Mouse (Mus musculus) spleen, adult 18-20 months (tissue): ENCODE measurements around the gene Ascc3.

Experiments used
- DNase-seq, 2 experiments: peaks; one replicate each; pipeline ENCODE4 v3.0.0; 2022; ENCODE audit warnings: mixed read lengths in 2 of 2

The Ascc3 gene

GRCm38 (mm10) chr10:50592355-50593293 lies at the start of gene Ascc3:
TSS of gene Ascc3 (plus strand) at chr10:50592669.
- DNase-seq: peak; percentile 84 to 92

DNA sequence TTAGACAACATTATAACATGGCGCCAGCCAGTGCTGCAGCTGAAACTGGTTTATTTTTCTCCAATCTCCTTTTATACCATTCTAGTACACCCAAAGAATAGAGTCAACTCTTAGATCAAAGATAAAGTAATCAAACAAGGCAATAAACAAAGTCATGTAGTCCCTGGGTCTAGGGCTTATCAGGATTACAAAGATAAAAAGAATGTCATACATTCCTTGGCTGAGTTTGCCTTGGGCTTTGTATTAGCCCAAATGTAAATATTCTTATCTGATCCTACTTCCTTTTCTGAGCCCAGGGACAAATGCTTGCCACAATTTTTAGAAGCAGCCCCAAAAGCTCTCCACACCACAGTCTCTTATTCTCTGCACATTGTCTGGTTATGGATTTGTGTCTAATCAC lies 7.7 kb upstream of the Ascc3 start:
- no peak for DNase-seq

DNA sequence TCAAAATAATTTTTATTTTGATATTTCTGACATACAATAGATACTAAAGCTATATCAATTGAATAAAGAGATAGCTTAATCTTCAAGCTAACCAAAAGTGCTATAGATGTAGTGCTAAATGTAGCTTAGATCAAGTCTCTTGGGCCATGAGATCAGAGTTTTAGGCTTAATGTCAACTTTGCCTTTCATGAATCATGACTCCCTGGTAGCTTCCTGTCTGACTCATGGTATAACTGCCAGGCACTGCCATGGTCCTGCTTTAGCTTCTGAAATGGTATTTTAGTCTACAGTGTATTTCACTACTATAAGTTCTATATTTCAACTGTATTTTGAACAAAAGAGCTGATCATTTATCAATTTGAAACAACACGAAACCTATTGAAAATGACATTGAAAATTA lies 5.9 kb upstream of the Ascc3 start:
- no peak for DNase-seq

DNA sequence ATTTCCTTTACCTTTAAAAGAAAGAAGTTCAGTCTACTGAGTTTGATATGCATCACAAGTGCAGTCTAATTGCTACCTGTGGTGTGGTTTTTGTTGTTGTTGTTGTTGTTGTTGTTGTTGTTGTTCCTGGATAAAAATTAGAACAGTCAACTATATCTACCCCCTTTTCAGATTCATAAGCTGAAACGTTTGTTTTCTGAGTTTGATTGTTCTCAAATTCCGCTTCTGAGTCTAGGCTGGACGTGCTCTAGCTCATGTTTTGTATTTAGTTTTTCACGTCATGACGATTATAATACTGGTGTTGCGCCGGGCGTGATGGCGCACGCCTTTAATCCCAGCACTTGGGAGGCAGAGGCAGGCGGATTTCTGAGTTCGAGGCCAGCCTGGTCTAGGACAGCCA lies 902 bp downstream of the Ascc3 start:
- DNase-seq: no peak

GRCm38 (mm10) chr10:50595340-50595739 lies 2.9 kb downstream of the Ascc3 start:
- no peak for DNase-seq

GRCm38 (mm10) chr10:50604919-50605318 lies 12.4 kb downstream of the Ascc3 start:
- DNase-seq: no peak

- DNase-seq: no peak
Observed at GRCm38 (mm10) chr10:50613840-50614239, 21.4 kb downstream of the Ascc3 start.

GRCm38 (mm10) chr10:50625874-50626273 lies 33.4 kb downstream of the Ascc3 start:
- no peak for DNase-seq

- DNase-seq: no peak
Observed at GRCm38 (mm10) chr10:50639607-50640006, 47.1 kb downstream of the Ascc3 start.

DNA sequence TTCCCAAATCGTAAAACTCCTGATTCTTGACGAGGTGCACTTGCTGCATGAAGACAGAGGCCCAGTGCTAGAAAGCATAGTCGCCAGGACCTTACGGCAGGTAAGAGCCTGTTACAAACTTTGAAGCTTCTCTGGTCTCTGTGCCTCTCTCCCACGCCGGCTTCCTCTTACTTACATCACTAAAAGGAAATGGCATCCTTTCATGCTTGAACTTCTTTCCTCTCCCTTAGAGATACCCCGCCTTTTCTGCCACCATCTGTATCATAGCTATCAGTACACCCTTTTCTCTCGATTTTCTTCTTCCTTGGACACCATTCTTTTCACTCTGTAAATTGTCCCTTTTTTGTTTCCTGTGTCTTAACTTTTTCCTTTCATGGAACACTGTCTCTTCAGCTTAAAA lies 58.1 kb downstream of the Ascc3 start:
- no peak for DNase-seq

DNA sequence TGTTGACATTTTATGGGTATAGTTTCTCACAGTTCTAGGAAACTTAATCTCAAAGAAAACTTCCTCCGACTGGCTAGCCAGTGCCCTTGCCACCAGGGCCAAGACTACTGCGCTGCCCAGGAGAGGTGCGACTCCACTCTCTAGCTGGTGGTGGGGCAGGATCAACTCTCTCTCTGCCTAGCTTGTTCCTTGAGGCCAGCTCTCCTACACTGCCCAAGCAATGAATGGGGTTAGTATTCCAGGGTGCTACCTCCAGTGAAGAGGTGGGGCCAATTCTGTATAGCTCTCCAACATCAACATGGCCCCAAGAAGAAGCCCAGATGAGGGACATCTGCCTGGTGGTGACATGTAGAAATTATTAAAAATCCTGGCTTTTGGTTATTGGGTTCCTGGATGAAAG lies 61.1 kb downstream of the Ascc3 start:
- no peak for DNase-seq

DNA sequence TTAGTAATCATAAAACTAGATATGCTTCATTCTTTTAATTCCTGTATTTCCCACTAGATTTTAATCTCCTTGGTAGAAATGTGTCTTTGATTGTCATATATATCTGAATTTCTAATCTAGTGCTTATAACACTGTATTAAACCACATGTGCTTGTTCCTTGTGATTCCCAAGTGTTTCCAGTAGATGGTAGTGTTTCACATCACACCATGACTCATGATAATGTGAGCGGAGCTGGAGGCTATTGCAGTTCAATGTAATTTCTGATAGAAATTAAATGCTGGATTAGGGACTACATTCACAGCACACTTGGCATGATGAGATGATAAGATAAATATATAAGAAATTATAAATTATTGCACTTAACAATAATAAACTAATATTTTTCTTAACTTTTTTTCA lies 64.9 kb downstream of the Ascc3 start:
- DNase-seq: no peak

DNA sequence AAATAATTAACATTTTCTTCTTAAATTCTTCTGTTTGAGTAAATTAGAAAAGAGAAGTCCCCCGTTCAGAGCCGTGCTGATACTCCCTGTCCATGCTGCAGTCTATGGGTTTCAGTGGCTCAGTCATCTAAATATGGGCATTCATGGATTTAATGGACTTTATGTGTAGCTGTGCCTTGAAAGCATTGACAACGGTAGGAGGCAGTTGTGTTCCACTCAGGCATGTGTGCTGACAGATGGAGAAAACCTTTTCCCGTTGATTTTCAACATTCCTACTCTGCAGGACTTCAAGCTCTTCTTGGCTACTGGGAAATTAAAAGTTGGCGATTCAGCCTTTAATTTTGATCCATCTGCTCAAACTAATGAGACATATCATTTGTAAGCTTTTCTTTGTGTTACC lies 79.0 kb downstream of the Ascc3 start:
- no peak for DNase-seq

DNA sequence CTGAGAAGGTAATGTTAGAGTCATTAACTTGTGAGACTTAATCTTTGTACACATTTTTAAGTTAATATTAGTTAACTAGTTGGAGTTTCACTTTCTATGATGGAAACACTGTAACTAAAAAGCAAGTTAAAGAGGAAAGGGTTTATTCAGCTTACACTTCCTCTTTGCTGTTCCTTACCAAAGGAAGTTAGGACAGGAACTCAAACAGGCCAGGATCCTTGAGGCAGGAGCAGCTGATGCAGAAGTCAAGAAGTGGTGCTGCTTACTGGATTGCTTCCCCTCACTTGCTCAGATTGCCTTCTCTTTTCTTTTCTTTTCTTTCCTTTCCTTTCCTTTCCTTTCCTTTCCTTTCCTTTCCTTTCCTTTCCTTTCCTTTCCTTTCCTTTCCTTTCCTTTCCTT lies 97.9 kb downstream of the Ascc3 start:
- no peak for DNase-seq

GRCm38 (mm10) chr10:50698836-50699433 lies 106.5 kb downstream of the Ascc3 start:
- no peak for DNase-seq

- DNase-seq: no peak
Observed at GRCm38 (mm10) chr10:50701736-50702135, 109.3 kb downstream of the Ascc3 start.

GRCm38 (mm10) chr10:50702361-50702760 lies 109.9 kb downstream of the Ascc3 start:
- no peak for DNase-seq

DNA sequence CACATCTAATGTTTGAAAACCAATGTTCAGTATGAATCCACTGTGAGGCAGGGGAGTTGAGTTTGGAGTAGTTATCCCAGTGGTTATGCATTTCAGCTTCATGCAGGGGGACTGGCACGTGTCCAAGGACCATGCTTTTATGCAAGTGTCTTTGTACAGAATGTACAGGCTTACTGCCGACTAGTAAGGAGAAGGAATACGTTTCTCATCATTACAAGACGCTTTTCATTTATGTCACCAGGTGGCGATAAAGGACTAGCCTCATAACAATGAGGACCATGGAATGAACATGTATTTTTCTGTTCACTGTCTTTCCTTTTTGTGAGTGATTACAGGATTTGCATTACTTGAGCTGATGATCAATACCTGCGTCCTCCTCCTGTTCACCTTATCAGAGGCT lies 111.7 kb downstream of the Ascc3 start:
- DNase-seq: peak in 1 of 2 experiments; percentile 13

- DNase-seq: no peak
Observed at GRCm38 (mm10) chr10:50704898-50705297, 112.4 kb downstream of the Ascc3 start.

- DNase-seq: no peak
Observed at GRCm38 (mm10) chr10:50711286-50711685, 118.8 kb downstream of the Ascc3 start.

DNA sequence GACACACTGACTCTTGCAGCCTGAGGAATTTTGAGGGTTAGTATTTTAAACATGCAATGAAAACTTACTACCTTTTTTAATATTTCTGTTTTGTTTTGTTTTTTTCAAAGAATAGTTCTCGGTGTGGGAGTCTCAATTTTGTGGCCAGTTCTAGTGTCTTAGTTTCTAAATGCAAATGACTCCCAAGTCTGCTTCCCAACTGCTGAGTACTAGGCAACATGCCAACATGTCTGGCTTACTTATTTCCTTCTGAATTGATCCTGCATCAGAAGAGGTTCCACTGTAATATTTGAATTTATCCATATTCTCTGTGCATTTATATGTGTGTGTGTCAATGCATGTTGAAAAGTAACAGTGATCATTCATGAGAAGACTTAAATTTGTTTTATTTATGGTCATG lies 119.3 kb downstream of the Ascc3 start:
- no peak for DNase-seq

GRCm38 (mm10) chr10:50733459-50733858 lies 141.0 kb downstream of the Ascc3 start:
- no peak for DNase-seq

GRCm38 (mm10) chr10:50762069-50762468 lies 169.6 kb downstream of the Ascc3 start:
- DNase-seq: no peak

- no peak for DNase-seq
Observed at GRCm38 (mm10) chr10:50762984-50763383, 170.5 kb downstream of the Ascc3 start.
